Mouse (Mus musculus) retina, adult 2 months (tissue): ENCODE data around the gene Notch4.
A peak's percentile ranks its signal among the peaks of the same experiment; 100 is the strongest.

ENCODE experiments used
- DNase-seq: peaks from one replicate; pipeline ENCODE4 v3.0.0-alpha.2; 2012; ENCODE audit warnings: low read depth, low spot score

Notch4 gene

DNA sequence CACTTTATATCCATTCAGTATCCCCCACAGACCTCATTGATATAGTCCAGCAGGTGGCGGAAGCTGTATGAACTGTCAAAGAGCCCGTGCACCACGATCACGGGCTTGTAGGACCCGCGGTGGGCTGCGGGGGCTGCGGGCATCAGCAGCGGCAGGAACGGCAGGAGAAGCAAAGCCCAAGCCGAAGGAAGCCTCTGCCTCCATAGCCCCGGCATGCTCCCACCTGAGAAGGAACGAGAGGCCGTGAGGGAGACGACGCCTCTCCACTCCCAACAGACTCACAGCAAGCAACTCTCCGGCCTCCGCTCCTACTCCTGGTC lies 62.7 kb downstream of the Notch4 start:
- no peak for DNase-seq

DNA sequence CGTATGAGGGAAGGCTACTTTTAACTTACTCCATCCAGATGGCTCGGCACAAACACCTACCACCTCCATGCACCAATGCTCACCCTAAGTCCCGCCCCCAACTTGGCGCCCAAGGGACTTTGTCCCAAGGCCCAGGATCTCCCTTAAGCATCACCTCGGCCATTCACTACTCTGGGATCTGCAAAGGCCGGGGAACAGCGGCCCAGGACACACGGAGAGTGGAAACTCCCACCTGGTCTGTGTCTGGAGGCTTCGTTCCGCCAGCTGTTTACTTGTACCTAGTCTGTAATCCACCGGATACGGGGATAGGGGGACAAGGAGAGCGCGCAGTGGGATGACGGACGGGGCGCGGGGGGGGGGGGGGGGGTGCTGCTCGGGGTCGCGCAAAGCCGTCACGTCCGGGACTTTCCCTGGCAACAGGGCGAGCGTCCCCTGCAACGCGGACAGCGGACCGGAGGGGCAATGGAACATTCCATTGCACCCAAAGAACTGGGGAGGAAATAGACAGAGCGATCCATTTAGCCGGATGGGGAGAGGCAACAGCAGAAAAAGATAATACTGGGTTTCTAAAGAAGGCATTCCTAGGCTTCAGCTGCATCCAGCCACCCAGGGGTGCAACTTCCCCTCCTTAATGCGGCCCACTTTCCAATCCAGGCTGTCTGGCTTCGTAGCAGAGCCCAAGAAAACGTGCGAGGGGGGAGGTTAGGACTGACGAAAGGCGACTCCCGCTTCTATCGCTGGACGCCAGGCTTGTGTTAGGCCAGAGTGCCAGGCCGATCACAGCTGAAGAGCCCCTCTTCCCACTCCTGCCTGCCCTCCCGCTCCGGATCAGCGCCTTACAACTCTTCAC lies 63.2 kb downstream of the Notch4 start:
- DNase-seq, result peak; percentile 78

DNA sequence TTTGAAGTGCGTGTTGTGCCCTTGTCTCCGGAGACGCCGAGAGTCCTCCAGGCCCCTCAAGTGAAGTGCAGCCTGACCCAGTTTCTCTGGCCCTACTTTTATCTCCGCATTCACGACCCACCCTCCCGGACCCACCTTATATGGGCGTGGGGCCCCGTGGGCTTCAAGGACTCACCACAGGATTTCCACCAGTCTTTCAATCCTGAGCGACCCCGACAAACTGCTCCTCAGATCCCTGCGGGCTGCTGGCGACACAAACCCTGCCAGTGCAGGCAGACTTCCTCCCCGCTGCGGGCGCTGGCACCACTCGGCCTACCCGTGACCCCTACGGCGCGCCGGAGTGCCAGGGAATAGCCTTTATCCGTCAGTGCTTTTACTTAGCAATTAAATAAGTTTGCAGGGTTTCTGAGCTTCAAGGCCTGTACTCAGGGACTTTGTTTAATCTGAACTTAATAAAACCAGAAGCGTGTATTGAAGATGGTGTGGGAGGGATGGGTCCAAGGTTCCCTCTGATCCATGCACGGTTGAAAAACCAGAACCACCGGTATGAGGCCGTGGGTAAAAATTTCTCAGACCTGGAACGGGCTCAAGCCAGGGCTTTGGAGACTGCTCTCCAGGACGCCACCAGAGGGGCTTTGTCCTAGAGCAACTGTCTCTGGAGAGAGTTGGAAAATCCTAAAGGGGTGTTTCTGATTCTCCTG lies 64.0 kb downstream of the Notch4 start, which contains the start of gene Ppt2:
TSS of gene Ppt2 (minus strand) at position 568 of the 701 bp plus-strand sequence.
- no peak for DNase-seq

DNA sequence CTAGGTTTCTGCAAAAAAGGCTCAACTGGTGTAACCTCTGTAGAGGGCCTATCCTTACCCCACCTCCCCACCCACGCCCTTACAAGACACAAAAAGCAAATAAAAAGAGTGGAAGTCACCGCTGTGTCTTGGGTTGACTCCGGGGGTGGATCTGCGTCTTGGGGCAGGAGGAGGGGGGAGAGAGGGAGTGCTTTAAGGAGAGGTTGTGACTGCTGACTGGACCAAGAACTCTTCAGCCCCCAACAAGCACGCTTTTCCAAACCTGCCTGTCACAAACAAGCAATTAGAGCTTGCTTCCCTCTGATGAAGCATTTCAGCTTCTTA lies 64.5 kb downstream of the Notch4 start:
- DNase-seq, result no peak

DNA sequence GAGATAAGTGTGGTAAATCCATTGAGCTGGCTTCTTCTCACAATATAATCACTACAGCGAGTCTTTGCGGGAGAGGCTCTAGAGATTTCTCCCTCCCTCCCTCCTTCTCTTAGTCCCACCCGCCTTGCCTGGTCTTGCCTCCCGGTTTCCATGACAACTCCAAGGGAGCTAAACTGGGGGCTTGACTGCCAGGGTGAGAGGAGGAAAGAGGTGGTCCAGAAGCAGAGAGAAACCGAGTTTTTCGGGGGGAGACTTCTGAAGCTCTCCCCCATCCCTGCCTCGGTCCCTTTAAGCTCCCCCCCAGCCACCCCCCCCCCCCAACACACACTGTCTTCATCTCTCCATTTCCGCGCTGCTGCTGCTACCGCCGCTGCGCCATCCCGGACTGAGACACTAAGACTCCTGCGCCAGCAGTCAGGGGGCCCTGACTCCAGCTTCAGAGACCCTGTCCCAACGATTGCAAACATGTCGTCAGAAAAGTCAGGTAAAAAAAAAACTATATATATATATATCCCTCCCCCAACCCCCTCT lies 65.2 kb downstream of the Notch4 start, which contains the start of gene Prrt1:
TSS of gene Prrt1 (plus strand) at position 313 of the 531 bp plus-strand sequence.
- no peak for DNase-seq

DNA sequence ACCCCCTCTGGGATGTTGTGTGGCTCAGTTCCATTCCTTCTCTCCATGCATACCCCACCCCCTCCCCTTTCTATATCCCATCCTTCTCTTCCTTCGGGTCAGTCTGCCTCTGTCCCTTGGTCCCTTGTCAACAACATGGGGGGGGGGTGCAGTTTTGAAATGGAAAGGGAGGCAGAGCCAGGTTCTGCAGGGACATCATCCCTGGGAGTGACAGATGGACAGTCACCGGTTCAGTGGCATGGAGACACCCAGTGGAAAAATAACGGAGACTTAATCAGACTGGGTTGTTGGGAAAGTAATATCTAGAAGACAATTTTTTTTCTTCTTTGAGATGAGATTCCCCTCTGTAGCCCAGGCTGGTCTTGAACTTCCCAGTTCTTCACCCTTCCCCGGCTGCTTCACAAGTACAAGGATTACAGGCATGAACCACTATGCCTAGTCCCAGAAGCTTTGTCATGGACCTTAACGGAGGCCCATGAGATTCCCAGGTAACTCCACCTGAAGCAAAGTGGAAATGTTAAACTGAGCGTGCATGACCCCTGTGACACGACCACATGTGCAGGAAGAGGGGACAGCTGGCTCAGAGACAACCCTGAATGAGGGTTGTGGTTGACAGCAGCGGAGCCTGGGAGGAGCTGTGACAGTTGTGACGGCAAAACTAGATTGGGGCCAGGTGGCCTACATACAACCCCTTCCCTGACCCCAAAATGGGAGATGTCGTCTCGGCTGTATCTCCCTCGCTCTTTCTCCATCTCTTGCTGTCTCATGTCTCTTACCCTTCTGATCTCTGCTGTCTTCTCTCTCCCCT lies 65.9 kb downstream of the Notch4 start:
- DNase-seq, result no peak

DNA sequence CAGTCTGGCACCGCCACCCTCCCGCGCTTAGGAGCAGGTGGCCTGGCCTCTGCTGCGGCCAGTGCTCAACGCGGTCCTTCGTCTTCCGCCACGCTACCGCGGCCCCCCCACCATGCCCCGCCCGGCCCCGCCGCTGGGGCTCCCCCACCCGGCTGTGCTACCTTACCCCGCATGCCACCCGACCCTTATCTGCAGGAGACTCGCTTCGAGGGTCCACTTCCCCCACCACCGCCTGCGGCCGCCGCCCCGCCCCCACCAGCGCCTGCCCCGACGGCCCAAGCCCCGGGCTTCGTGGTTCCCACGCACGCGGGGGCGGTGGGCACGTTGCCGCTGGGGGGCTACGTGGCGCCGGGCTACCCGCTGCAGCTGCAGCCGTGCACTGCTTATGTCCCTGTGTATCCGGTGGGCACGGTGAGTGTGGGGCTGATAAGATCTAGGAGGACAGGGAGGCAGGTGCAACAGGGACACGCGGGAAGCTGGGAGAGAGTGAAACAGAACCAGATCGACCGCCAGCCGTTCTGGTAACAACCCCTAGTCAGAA lies 66.8 kb downstream of the Notch4 start:
- no peak for DNase-seq

DNA sequence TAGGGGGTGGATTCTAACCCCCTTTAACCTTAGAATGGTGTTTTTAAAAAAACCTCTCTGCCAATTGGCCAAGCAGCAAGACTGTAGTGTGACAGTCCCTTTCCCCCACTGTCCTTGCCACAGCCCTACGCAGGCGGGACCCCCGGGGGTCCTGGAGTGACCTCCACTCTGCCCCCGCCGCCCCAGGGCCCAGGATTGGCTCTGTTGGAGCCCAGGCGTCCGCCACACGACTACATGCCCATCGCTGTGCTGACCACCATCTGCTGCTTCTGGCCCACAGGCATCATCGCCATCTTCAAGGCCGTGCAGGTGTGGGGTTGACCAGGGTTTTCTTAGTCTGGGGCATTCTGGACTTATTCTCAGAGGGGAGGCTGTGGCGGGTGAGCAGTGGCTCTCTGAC lies 67.6 kb downstream of the Notch4 start:
- DNase-seq, result no peak

DNA sequence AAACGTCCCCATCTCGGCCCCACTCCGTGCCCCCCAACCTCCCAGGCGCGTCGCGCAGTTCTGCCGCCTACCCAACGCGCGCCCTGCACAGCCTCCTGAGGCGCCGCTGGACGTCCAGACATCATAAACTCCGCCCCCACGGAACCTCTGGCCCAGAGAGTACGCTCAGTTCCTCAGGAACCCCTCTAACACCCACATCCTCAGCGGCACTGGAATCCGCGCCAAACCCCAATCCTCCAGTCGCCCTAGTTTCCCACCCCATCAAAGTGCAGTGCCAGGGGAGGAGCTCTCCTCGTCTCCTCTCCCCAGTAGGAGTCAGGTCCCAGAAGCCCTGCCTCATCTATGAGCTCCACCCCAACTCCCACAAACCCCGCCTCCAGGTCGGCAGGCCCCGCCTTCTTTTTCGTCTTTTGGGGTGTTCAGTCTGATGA lies 68.2 kb downstream of the Notch4 start:
- DNase-seq, result no peak

DNA sequence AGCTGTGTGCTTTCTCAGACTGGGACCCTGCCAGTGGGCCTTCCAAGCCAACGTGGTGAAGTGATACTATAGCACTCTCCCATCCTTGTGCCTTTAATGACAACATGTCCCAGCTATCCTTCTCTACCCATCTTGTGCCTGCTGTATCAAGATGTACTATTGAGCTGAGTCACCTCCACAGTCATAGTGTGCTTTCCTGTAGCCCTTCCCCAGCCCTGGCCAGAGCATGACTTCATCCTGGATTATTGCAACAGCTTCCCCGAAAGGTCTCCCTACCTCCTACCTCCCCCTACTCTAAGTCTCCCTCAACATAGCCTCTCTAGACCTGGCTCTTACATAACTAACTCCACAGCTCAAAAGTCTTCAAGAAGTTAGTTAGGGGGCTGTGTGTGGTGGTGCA lies 71.6 kb downstream of the Notch4 start:
- no peak for DNase-seq

DNA sequence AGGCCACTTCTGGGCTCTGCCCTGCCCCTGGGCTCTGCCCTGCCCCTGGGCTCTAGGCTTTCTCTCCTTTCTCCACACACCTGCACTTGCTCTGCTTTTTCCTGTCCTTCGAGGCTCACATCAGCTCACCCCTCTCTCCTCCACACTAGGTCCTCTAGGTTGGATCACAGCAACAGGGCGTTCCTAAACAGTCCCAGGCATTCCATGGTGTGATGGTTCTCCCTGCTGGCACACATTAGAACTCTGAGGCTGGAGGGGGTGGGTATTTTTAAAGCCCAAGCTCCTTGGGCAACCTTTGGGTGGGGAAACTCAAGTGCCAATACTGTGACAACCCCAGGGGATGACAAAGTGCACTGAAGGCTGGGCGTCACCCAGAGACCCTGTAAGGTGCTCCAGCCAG lies 73.4 kb downstream of the Notch4 start:
- no peak for DNase-seq
